Mouse (Mus musculus): ENCODE measurements at regions not wholly inside any gene's neighbourhood (a gene's known extent, or its start where the extent isn't known, plus 50 kb on each side); places are given as distances from the start of the nearest gene placed in this dataset.

DNA sequence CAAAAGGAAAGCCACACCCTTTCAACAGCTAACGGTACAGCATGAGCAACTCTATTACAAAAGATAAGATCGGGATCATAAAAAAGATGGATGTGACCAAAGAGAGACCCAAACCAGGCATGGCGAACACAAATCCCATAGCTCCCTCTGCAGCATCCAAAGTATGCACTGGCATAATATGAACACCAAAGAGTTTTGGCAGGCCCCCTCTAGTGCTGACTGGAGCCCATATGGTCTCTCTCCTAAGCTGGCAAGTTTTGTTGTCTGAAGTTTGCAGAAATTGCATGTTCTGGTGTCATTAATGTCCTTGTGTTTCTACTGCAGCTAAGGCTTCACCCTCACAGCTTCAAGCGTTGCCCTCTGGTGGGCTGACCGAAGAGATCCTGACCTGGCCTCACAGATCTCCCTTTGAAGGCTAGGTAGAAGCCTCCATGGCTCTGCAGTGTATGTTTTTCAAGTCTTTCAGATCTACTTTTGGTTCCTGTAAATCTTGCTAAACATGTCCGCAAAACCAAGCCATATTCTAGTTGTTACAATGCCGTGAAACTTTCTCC, 75.7 kb upstream of the Bcl2l14 start:
- Histone ChIP-seq H3K4me3 (ENCODE audit: inconsistent target) (no peak overlapping the region), H3K36me3 (ENCODE audit: inconsistent target) (no peaks in the 10 kb centered on the region), H3K79me2 (ENCODE audit: inconsistent target) (no peaks in the 10 kb centered on the region), H3K27ac (no peak overlapping the region)
- 89% methylated on average over 7 of the region's 7 CpGs for WGBS (ENCODE audit: missing documents)

DNA sequence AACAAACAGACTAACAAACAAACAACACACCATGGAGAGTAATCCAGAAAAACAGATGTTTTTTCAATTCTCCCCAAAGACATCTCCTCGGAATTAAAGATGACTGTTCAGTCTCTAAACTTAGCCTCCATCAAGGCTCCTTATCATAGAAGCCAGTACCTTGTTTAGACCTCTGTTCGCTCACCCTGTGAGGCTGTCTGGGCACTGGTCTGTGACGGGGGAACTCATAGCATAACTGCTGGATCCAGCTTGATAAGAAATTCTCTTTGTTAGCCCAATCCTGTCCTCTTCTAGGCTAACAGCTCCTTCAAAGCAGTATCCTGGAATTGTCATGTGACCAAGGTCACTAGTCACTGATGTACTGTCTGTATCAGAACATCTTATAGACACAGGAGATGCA, 72.1 kb upstream of the Bcl2l14 start:
- 98% methylated on average over 3 of the region's 3 CpGs for WGBS (ENCODE audit: missing documents)
- H3K79me2 ChIP-seq (ENCODE audit: inconsistent target) = no peaks in the 10 kb centered on the region
- H3K36me3 ChIP-seq (ENCODE audit: inconsistent target) = no peaks in the 10 kb centered on the region
- no peak overlapping the region for H3K4me3 ChIP-seq (ENCODE audit: inconsistent target)
- no peak overlapping the region for H3K27ac ChIP-seq

DNA sequence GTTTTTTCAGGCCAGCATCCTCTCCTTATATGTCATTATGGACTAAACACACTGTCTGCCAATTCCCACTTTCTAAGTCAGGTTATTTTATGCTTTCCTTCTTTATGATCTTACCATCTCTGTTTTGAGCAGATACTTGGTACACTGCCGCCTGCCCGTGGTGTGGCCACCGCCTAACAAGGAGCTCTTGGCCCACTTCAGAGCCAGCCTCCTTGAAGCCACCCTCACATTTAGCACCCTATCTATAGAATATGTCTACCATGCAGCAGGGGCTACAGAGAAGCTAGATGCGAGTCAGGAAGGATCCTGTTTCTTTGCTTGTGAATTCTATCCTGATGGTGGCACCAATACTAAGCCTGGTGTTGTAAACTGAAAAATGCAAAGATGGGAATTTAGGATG, 70.6 kb upstream of the Bcl2l14 start:
- Histone ChIP-seq H3K36me3 (ENCODE audit: inconsistent target) (no peaks in the 10 kb centered on the region), H3K27ac (no peak overlapping the region), H3K79me2 (ENCODE audit: inconsistent target) (no peaks in the 10 kb centered on the region), H3K4me3 (ENCODE audit: inconsistent target) (no peak overlapping the region)
- 94% methylated on average over 4 of the region's 4 CpGs for WGBS (ENCODE audit: missing documents)

DNA sequence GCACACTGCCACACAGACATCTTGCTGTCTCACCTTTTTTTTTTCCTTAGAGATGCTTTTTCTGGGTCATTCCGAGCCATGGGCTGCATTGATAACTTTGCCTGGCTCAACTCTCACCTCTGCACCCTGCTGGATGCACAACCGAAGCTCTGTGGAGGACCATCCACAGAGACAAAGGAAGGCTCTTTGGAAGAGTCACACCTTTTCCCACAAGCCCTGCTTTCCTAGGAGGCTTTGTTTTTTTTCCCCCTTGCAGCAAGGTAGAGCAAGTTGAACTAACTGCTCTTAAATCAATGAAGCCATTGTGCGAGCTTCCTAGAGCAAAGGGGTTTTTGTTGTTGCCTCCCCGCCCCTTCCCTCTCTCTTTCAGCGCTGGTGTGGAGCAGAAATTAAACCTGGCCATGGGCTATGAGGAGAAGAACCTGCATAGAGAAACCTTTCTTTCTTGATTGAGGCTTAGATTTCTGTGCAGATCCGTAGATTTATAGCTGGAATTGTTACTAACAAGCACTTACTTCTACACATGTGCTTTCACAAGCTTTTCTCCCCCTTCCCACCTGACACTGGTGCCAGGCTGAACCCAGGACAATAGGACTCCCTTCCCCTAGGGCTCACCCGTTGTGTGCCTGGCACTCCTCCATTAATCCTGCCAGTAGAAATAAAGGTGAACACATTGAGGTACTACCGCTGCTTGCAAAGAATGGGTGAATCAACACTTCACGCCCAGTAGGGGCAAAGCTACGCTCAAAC, 66.4 kb upstream of the Bcl2l14 start:
- 92% methylated on average over 10 of the region's 10 CpGs for WGBS (ENCODE audit: missing documents)

DNA sequence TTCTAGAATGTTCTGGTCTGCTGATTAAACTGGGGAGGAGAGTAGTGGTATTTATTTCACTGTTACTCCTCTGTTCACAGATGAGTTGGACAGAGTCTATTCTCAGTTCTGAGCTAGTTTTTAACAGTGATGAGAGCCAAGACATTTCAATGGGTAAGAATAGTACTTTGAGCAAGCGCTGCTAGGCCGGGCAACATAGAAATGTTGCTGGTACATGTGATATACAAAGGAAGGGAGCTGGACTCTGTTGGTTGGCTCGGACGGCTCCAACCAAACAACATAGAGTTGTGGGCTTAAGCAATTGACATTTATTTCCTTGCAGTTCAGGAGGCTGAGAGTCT, 65.8 kb upstream of the Bcl2l14 start:
- Histone ChIP-seq H3K36me3 (ENCODE audit: inconsistent target) (no peaks in the 10 kb centered on the region), H3K27ac (no peak overlapping the region), H3K79me2 (ENCODE audit: inconsistent target) (no peaks in the 10 kb centered on the region), H3K4me3 (ENCODE audit: inconsistent target) (no peak overlapping the region)
- 97% methylated on average over 4 of the region's 4 CpGs for WGBS (ENCODE audit: missing documents)

More for the DNA sequence above, 66.4 kb upstream of the Bcl2l14 start:
- no peaks in the 10 kb centered on the region for H3K79me2 ChIP-seq (ENCODE audit: inconsistent target)
- no peak overlapping the region for H3K27ac ChIP-seq
- no peaks in the 10 kb centered on the region for H3K36me3 ChIP-seq (ENCODE audit: inconsistent target)
- H3K4me3 ChIP-seq (ENCODE audit: inconsistent target) = no peak overlapping the region

DNA sequence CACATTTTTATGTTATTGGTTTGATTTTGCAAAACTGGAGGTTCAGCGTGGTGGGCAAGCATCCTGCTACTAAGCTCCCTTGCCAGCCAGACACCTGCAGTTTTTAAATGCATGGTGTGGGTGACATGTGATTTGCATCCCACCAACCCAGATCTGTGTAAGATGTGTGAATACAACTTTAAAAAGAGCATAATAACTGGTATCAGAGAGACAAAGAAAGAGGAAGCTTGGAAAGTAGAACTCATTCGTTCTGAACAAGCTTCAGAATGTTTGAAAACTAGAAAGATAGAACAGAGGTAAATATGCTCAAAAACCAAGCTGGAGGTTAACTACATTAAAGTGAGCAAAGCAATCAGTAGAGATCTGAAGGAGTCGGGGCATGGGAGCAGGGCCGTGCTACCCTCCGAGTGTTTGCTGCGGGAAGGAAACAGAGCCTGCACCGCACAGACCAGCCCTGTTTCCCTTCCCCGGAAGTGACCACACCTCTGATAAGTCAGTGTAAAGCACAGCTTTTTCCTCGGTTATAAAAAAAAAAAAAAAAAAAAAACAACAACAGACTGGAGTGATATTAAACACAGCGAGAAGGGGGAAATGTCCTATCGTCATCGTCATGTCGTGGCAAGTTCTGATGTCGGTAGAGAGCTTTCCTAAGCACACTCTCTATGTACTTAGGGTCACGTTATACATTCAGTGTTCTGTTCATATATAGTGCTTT, 63.2 kb upstream of the Bcl2l14 start:
- H3K36me3 ChIP-seq (ENCODE audit: inconsistent target) = no peaks in the 10 kb centered on the region
- no peaks in the 10 kb centered on the region for H3K79me2 ChIP-seq (ENCODE audit: inconsistent target)
- WGBS (ENCODE audit: missing documents) = 11% methylated on average over 15 of the region's 15 CpGs
- no peak overlapping the region for H3K27ac ChIP-seq
- H3K4me3 ChIP-seq (ENCODE audit: inconsistent target) = peak overlapping the region; percentile 6; the same call in 1 of the 2 replicates

DNA sequence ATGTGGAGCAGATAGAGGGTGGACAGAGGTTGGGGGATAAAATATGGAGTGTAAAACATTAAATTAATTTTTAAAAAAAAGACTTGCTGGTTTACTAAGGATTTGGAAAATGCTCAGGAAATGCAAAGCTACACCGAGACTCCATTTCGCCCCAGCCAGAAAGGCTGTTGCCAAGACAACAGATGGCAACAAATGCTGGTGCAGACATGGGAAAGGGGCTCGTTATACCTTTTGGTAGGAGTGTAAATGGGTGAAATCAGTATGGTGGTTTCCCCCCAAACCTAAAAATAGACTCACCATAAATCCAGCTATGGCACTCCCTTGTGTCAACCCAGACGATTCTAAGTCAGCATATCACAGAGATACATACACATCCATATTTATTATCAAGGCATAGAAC, 60.4 kb upstream of the Bcl2l14 start:
- WGBS (ENCODE audit: missing documents) = 85% methylated on average over 4 of the region's 4 CpGs
- no peak overlapping the region for H3K27ac ChIP-seq
- H3K36me3 ChIP-seq (ENCODE audit: inconsistent target) = no peaks in the 10 kb centered on the region
- H3K79me2 ChIP-seq (ENCODE audit: inconsistent target) = no peaks in the 10 kb centered on the region
- H3K4me3 ChIP-seq (ENCODE audit: inconsistent target) = no peak overlapping the region

DNA sequence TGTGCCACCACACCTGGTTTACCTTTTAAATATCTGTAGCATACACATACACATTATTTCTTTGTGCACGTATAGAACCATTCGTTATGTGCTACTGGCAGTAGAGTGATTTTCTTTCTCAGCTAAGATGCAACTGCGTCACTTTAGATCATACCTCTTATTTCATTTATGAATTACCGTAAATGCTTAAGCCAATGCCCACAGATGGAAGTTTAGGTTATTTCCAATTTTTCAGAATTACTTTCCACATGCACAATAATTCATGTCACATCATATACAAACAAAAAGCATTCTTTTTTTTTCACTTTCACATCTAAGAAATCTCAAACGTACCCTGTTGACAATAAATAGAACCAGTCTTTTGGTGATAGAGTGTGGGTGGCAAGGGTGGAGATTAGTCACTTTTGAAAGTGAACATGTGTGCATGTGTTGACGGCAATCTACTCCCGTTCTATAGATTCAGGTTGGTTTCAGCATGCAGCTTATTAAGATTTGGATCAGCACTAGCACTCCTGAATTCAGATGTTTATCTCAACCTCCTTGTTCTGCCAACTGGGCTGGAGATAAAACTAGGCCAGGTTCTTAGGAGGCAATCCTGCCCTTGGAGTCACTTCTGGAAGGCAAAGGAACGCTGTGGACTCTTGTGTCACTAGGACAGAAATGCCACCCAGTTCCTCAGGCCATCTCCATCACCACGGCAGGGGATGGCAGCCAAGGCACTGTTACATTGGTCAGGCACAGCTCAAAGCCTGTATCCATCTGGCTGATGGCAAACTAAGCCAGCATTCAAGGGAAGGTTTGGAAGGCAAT, 53.1 kb upstream of the Bcl2l14 start:
- Histone ChIP-seq H3K36me3 (ENCODE audit: inconsistent target) (no peaks in the 10 kb centered on the region), H3K79me2 (ENCODE audit: inconsistent target) (no peaks in the 10 kb centered on the region), H3K4me3 (ENCODE audit: inconsistent target) (no peak overlapping the region), H3K27ac (no peak overlapping the region)
- 94% methylated on average over 9 of the region's 9 CpGs for WGBS (ENCODE audit: missing documents)

DNA sequence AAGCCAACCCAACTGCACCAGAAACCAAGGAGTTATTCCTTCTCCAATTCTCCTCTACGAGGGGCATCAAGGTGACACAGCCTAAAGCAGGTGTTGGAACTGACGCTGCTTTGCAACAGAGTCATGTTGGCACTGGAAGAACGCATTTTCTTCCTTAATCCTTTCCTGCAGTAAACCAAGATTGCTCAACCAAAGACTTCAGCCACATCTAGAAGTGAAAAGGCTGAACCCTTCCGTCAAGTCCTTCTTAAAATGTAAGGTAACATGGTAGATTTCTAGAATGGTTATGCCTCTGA, 52.6 kb upstream of the Bcl2l14 start:
- Histone ChIP-seq H3K4me3 (ENCODE audit: inconsistent target) (no peak overlapping the region), H3K36me3 (ENCODE audit: inconsistent target) (no peaks in the 10 kb centered on the region), H3K79me2 (ENCODE audit: inconsistent target) (no peaks in the 10 kb centered on the region), H3K27ac (no peak overlapping the region)
- 78% methylated on average over 4 of the region's 4 CpGs for WGBS (ENCODE audit: missing documents)
